ENCODE assay signal across 9 mouse cellular contexts in the genomic region with DNA sequence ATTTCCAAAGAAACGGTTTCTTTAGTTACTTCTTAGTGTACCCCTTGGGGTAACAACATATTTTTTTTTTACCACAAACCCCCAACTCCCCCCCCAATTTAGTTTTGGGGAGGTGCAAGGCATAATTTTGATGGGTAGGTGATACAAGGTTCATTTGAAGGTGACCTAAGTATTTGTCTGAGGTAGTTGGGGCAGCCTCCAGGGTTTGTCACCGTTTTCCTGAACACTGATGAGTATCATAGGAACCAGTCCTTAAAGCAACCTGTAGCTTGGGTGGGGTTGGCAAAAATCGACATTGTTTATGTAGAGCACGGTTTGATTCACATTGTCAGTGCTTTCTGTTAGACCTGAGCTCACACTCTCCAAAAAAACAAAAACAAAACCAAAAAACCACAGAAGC. TPM values are rescaled to one million over a fixed set of nuclear protein-coding genes. Genes with fewer than 3 reads are reported as not detected.
A peak's percentile ranks its signal among the peaks of the same experiment; 100 is the strongest.
DNase-seq lines count a peak whose midpoint lies in the region; ATAC-seq lines count a peak whose summit lies in the region.
"Had no signal": no experiment of that assay in that cellular context is flagged by ENCODE, and none has a peak within 500 bp of the region (broad histone marks: within the 10 kb centered on the region; RNA-seq: fewer than 3 reads in every experiment).

No protein-coding gene starts in this region.

- H3K4me3 ChIP-seq in forebrain, embryonic 15.5 days = peak overlapping the region; percentile 83; the same call in 1 of the 2 replicates
- peak overlapping the region; percentile 67; the same call in 1 of the 2 replicates for H3K4me3 ChIP-seq in liver, embryonic 15.5 days (replicated peaks)

- no peak overlapping the region for H3K9ac ChIP-seq in forebrain, embryonic 15.5 days (replicated peaks)
- H3K9ac ChIP-seq in liver, embryonic 15.5 days = no peak overlapping the region

- H3K36me3 ChIP-seq in forebrain, embryonic 15.5 days = no peaks in the 10 kb centered on the region
- no peaks in the 10 kb centered on the region for H3K36me3 ChIP-seq in liver, embryonic 15.5 days (replicated peaks)

- no peaks in the 10 kb centered on the region for H3K27me3 ChIP-seq in forebrain, embryonic 15.5 days
- H3K27me3 ChIP-seq in liver, embryonic 15.5 days = peaks cover 30% of the 10 kb centered on the region

- WGBS in forebrain, embryonic 15.5 days = 56% methylated on average over 4 of the region's 4 CpGs
- 36% methylated on average over 4 of the region's 4 CpGs for WGBS in liver, embryonic 15.5 days (ENCODE audit: insufficient replicate concordance)

- H3K4me2 ChIP-seq in forebrain, embryonic 15.5 days (replicated peaks) = peak overlapping the region; percentile 83
- H3K4me2 ChIP-seq in liver, embryonic 15.5 days = peak overlapping the region; percentile 72

- peaks cover 16% of the 10 kb centered on the region for H3K4me1 ChIP-seq in forebrain, embryonic 15.5 days
- H3K4me1 ChIP-seq in liver, embryonic 15.5 days (replicated peaks) = peaks cover 14% of the 10 kb centered on the region; the same call in 1 of the 2 replicates

- peak; percentile 77 for DNase-seq in heart, adult 11 months
- no peak for DNase-seq in heart, adult 18-20 months
- DNase-seq in 416B (ENCODE audit: low read depth) = peak; percentile 19
- no peak for DNase-seq in retina, embryonic 14.5 days (ENCODE audit: low spot score)
- no peak for DNase-seq in right cerebral cortex, adult 2 months (ENCODE audit: low spot score in 2 of 2)
- DNase-seq in layer of hippocampus, adult 11-12 months (ENCODE audit: low spot score) = no peak
- DNase-seq: cerebellum, adult 11 months had no signal

- H3K27ac ChIP-seq in forebrain, embryonic 15.5 days (replicated peaks) = no peak overlapping the region
- H3K27ac ChIP-seq in liver, embryonic 15.5 days (replicated peaks) = no peak overlapping the region

- ATAC-seq in forebrain, embryonic 15.5 days (replicated peaks) = no peak
- no peak for ATAC-seq in liver, embryonic 15.5 days (ENCODE audit: insufficient read depth)

- no peaks in the 10 kb centered on the region for H3K9me3 ChIP-seq in forebrain, embryonic 15.5 days
- no peaks in the 10 kb centered on the region for H3K9me3 ChIP-seq in liver, embryonic 15.5 days (replicated peaks)

RNA-seq across cellular contexts. Expression of a gene that starts 1.6 kb away (rescaled TPM):
- total RNA-seq in heart, adult 18-20 months (2021) = 10 to 100 TPM; 39.0 to 41.1 TPM
- 18.2 and 19.9 TPM in 2 replicates for polyA plus RNA-seq in forebrain, embryonic 15.5 days (2015; fragmentation: Nextera tagmentation; extraction: Ambion mirVana)
- 10.7 and 12.4 TPM in 2 replicates for polyA plus RNA-seq in liver, embryonic 15.5 days (2015; fragmentation: Nextera tagmentation; extraction: Ambion mirVana)

Comparison
In these comparisons a context has a peak if more than half of its experiments do, and no peak if none do; other contexts are left out.
1. DNase-seq: peak in heart, adult 11 months (single experiment) and 416B (single experiment); none in heart, adult 18-20 months (0 of 2), retina, embryonic 14.5 days (single experiment), right cerebral cortex, adult 2 months (0 of 2) and layer of hippocampus, adult 11-12 months (single experiment).